Mouse (Mus musculus) frontal cortex, postnatal 36 days (tissue): ENCODE measurements around the gene Josd1.
A peak's percentile ranks its signal among the peaks of the same experiment; 100 is the strongest.
"Not testable (repeated sequence)": the region's sequence is repeated elsewhere in the genome, so short reads cannot be mapped to it uniquely, and the experiment has no call there.

Source experiments
- DNase-seq, 2 experiments: peaks; one replicate each; pipeline ENCODE4 v3.0.0; 2022; ENCODE audit warnings: low spot score in 2 of 2

Josd1 gene

GRCm38 (mm10) chr15:79692334-79692733, 4.6 kb upstream of the Josd1 start:
- DNase-seq = no peak

GRCm38 (mm10) chr15:79691023-79691508, 3.3 kb upstream of the Josd1 start:
- no peak for DNase-seq

- peak; percentile 95 to 99 for DNase-seq
These were observed 2.8 kb upstream of the Josd1 start, which contains the start of gene Gtpbp1 for GRCm38 (mm10) chr15:79690426-79691022. Gtpbp1 (plus strand) TSS chr15:79690845.

GRCm38 (mm10) chr15:79689662-79690425, 2.1 kb upstream of the Josd1 start:
- DNase-seq = no peak

GRCm38 (mm10) chr15:79688268-79688956, 693 bp upstream of the Josd1 start:
- DNase-seq = no peak

- DNase-seq = peak in 1 of 2 experiments; percentile 30
These were observed 544 bp downstream of the Josd1 start for GRCm38 (mm10) chr15:79687175-79687574.

GRCm38 (mm10) chr15:79686046-79686869, 1.5 kb downstream of the Josd1 start:
- DNase-seq = no peak

- no peak for DNase-seq
These were observed 2.5 kb downstream of the Josd1 start for GRCm38 (mm10) chr15:79685141-79685641.

GRCm38 (mm10) chr15:79684616-79685015, 3.1 kb downstream of the Josd1 start:
- no peak for DNase-seq

GRCm38 (mm10) chr15:79683707-79684465, 3.8 kb downstream of the Josd1 start:
- peak; percentile 44 to 55 for DNase-seq

- no peak for DNase-seq
These were observed 4.6 kb downstream of the Josd1 start for GRCm38 (mm10) chr15:79683146-79683545.

GRCm38 (mm10) chr15:79681973-79682372, 5.7 kb downstream of the Josd1 start:
- no peak for DNase-seq

GRCm38 (mm10) chr15:79677936-79678335, 9.8 kb downstream of the Josd1 start:
- DNase-seq = no peak

- not testable (repeated sequence) for DNase-seq
These were observed 15.8 kb downstream of the Josd1 start for GRCm38 (mm10) chr15:79671828-79672348.

- DNase-seq = no peak
These were observed 16.8 kb downstream of the Josd1 start for GRCm38 (mm10) chr15:79670972-79671299.

- peak; percentile 87 to 89 for DNase-seq
These were observed 17.3 kb downstream of the Josd1 start, which contains the start of gene Tomm22 for GRCm38 (mm10) chr15:79670249-79670971. Tomm22 (plus strand) TSS chr15:79670861.

- DNase-seq = no peak
These were observed 18.5 kb downstream of the Josd1 start for GRCm38 (mm10) chr15:79669195-79669594.

GRCm38 (mm10) chr15:79664666-79665065, 23.1 kb downstream of the Josd1 start:
- DNase-seq = peak; percentile 28 to 68

- no peak for DNase-seq
These were observed 25.9 kb downstream of the Josd1 start for GRCm38 (mm10) chr15:79661852-79662251.
